Mouse (Mus musculus): ENCODE data around the gene Prdm1. TPM values are rescaled to one million over a fixed set of nuclear protein-coding genes. Genes with fewer than 3 reads are reported as not detected.

Prdm1 gene
- polyA plus RNA-seq, 1 experiment from 2014 or later, result 0.63 TPM

DNA sequence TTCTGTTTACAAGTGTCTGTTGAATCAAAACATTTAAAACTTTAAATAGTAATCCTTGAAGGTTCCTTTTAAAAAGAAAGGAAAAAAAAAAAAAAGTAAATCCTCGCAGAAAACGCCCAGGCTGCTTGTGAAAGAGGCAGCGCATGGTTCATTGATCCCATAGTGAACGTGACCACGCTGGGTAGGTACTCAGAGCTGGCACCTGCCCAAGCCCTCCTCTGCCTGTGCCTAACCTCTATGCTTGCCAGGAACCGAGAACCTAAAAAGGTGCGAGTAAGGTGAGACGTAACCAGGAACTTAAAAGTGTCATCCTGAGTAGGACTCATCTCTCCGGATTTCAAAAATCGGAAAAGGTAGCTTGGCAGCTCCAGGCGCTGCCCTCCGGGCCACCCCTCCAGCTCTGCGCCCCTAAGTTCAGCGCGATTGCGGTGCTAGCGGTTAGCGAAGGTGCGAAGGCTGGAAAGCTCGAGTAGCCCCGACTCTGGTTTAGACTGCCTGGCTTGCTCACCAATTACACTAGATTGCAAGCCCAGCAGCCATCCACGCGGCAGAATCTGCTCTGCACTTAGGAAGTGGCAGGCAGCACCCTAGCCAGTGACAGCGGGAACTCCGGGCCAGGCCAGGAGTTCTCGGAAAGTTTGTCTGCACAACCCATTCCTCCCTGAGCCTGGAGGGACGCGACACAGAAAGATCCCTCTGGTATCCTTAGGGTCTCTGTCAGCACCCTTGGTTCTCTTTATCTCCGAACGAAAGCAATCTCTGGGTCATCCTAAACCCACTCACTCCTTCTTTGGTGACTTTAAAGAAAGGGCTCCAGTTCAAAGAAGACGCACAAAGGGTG, 1.3 kb downstream of the Prdm1 start:
- WGBS, result 2% methylated on average over 31 of the region's 31 CpGs
- peak overlapping the region; percentile 51 for H3K4me2 ChIP-seq
- H3K27me3 ChIP-seq (replicated peaks), result peaks cover 47% of the 10 kb centered on the region
- H3K4me3 ChIP-seq (replicated peaks), result peak overlapping the region; percentile 15
- no peak overlapping the region for H3K9ac ChIP-seq (replicated peaks)
- H3K9me3 ChIP-seq (replicated peaks), result no peaks in the 10 kb centered on the region
- H3K27ac ChIP-seq (replicated peaks), result no peak overlapping the region
- ATAC-seq (ENCODE audit: low FRiP score), result no peak; the same call in 1 of the 2 replicates
- H3K36me3 ChIP-seq, result no peaks in the 10 kb centered on the region
- peaks cover 23% of the 10 kb centered on the region for H3K4me1 ChIP-seq

DNA sequence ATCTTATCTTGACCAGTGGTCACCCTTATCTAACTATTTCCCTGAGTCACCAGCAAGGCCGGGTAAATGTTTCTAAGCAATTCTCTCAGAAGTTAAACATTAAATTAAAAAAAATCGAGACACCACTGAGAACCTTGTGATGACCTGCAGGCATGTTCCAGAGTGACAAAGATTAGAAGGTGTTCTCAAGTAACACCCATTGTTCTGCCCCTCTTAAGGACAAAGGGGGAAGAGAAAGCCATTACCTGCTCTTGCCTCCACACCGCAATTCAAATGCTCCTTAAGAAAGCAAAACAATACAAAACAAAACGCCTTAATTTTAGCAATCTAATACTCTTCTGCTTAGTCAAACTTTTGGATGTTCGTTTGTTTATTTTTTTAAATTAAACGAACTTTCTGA, 8.1 kb downstream of the Prdm1 start:
- Histone ChIP-seq H3K27me3 (replicated peaks) (peaks cover 5% of the 10 kb centered on the region), H3K36me3 (no peaks in the 10 kb centered on the region), H3K4me1 (no peaks in the 10 kb centered on the region), H3K4me3 (replicated peaks) (no peak overlapping the region), H3K9me3 (replicated peaks) (no peaks in the 10 kb centered on the region), H3K27ac (replicated peaks) (no peak overlapping the region), H3K4me2 (no peak overlapping the region), H3K9ac (replicated peaks) (no peak overlapping the region)
- 32% methylated on average over 6 of the region's 6 CpGs for WGBS
- no peak for ATAC-seq (ENCODE audit: low FRiP score)

GRCm38 (mm10) chr10:44518631-44519030, 9.7 kb downstream of the Prdm1 start:
- Histone ChIP-seq H3K27me3 (replicated peaks) (no peaks in the 10 kb centered on the region), H3K9ac (replicated peaks) (no peak overlapping the region), H3K4me3 (replicated peaks) (no peak overlapping the region), H3K27ac (replicated peaks) (no peak overlapping the region), H3K36me3 (no peaks in the 10 kb centered on the region), H3K4me2 (no peak overlapping the region), H3K4me1 (no peaks in the 10 kb centered on the region), H3K9me3 (replicated peaks) (no peaks in the 10 kb centered on the region)
- no peak for ATAC-seq (ENCODE audit: low FRiP score)
- WGBS, result 78% methylated on average over 7 of the region's 7 CpGs

GRCm38 (mm10) chr10:44513108-44513507, 15.2 kb downstream of the Prdm1 start:
- no peak for ATAC-seq (ENCODE audit: low FRiP score)
- Histone ChIP-seq H3K4me3 (replicated peaks) (no peak overlapping the region), H3K9ac (replicated peaks) (no peak overlapping the region), H3K4me2 (no peak overlapping the region), H3K27ac (replicated peaks) (no peak overlapping the region), H3K4me1 (no peaks in the 10 kb centered on the region), H3K9me3 (replicated peaks) (no peaks in the 10 kb centered on the region), H3K36me3 (no peaks in the 10 kb centered on the region), H3K27me3 (replicated peaks) (no peaks in the 10 kb centered on the region)
- WGBS, result 86% methylated on average over 5 of the region's 5 CpGs

DNA sequence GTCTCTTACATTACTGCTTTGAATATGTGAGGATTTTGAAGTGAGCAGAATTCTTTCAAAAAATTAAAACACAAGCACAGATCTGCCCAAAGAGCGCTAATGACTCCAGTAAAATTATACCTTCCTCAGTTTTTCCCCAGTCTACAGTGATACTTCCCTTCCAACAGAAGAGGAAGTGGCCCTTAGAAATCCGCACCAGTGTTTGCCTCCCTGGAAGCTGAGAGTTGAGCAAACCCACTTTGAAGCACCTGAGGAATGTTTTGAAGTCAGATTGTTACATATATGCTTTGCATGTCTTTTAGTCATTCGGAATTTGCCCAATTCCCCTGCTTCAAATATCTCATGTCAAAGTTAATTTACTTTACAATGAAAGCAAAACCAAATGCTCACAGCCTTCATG, 17.3 kb downstream of the Prdm1 start:
- 92% methylated on average over 3 of the region's 3 CpGs for WGBS
- no peak for ATAC-seq (ENCODE audit: low FRiP score)
- H3K9me3 ChIP-seq (replicated peaks), result no peaks in the 10 kb centered on the region
- H3K27me3 ChIP-seq (replicated peaks), result no peaks in the 10 kb centered on the region
- no peaks in the 10 kb centered on the region for H3K36me3 ChIP-seq
- H3K27ac ChIP-seq (replicated peaks), result no peak overlapping the region
- no peak overlapping the region for H3K4me3 ChIP-seq (replicated peaks)
- no peak overlapping the region for H3K4me2 ChIP-seq
- H3K9ac ChIP-seq (replicated peaks), result no peak overlapping the region
- no peaks in the 10 kb centered on the region for H3K4me1 ChIP-seq

DNA sequence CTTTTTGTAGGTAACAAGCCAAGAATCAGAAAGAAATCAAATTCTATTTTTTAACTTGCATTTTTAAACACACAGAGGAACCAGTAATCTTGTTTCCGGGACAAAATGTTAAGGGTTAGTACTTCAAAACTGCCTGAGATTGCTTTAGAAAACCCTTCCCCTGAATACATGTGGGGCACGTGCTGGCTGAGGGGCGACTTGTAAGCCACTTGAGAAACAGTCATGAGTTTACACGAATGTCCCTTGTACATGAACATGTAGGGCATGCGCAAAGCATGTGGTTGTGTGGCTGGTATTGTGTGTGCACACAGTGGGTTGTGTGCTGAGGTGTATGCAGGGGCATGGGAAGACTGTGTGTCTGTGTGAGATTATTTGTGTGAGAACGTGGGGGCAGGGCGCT, 19.7 kb downstream of the Prdm1 start:
- H3K27ac ChIP-seq (replicated peaks), result no peak overlapping the region
- H3K27me3 ChIP-seq (replicated peaks), result no peaks in the 10 kb centered on the region
- no peaks in the 10 kb centered on the region for H3K9me3 ChIP-seq (replicated peaks)
- H3K4me3 ChIP-seq (replicated peaks), result no peak overlapping the region
- WGBS, result 93% methylated on average over 7 of the region's 7 CpGs
- no peaks in the 10 kb centered on the region for H3K4me1 ChIP-seq
- H3K4me2 ChIP-seq, result no peak overlapping the region
- H3K9ac ChIP-seq (replicated peaks), result no peak overlapping the region
- no peaks in the 10 kb centered on the region for H3K36me3 ChIP-seq
- ATAC-seq (ENCODE audit: low FRiP score), result no peak

- H3K27ac ChIP-seq (replicated peaks), result no peak overlapping the region
- no peak overlapping the region for H3K9ac ChIP-seq (replicated peaks)
- 42% methylated on average over 2 of the region's 2 CpGs for WGBS
- ATAC-seq (ENCODE audit: low FRiP score), result no peak
- no peak overlapping the region for H3K4me2 ChIP-seq
- no peaks in the 10 kb centered on the region for H3K9me3 ChIP-seq (replicated peaks)
- no peaks in the 10 kb centered on the region for H3K4me1 ChIP-seq
- no peaks in the 10 kb centered on the region for H3K27me3 ChIP-seq (replicated peaks)
- no peak overlapping the region for H3K4me3 ChIP-seq (replicated peaks)
- no peaks in the 10 kb centered on the region for H3K36me3 ChIP-seq
These were observed 20.3 kb downstream of the Prdm1 start for GRCm38 (mm10) chr10:44507984-44508383.

- Histone ChIP-seq H3K9me3 (replicated peaks) (no peaks in the 10 kb centered on the region), H3K36me3 (no peaks in the 10 kb centered on the region), H3K27me3 (replicated peaks) (no peaks in the 10 kb centered on the region), H3K27ac (replicated peaks) (no peak overlapping the region), H3K4me2 (no peak overlapping the region), H3K9ac (replicated peaks) (no peak overlapping the region), H3K4me3 (replicated peaks) (no peak overlapping the region), H3K4me1 (peaks cover 5% of the 10 kb centered on the region)
- ATAC-seq (ENCODE audit: low FRiP score), result no peak
- WGBS, result 82% methylated on average over 13 of the region's 13 CpGs
These were observed 25.4 kb downstream of the Prdm1 start for GRCm38 (mm10) chr10:44502891-44503290.

GRCm38 (mm10) chr10:44499897-44500519, 28.3 kb downstream of the Prdm1 start:
- H3K27me3 ChIP-seq (replicated peaks), result no peaks in the 10 kb centered on the region
- no peak overlapping the region for H3K27ac ChIP-seq (replicated peaks)
- H3K36me3 ChIP-seq, result no peaks in the 10 kb centered on the region
- peaks cover 5% of the 10 kb centered on the region for H3K4me1 ChIP-seq
- WGBS, result 32% methylated on average over 15 of the region's 15 CpGs
- no peaks in the 10 kb centered on the region for H3K9me3 ChIP-seq (replicated peaks)
- H3K9ac ChIP-seq (replicated peaks), result no peak overlapping the region
- peak overlapping the region; percentile 19 for H3K4me2 ChIP-seq
- no peak overlapping the region for H3K4me3 ChIP-seq (replicated peaks)
- no peak for ATAC-seq (ENCODE audit: low FRiP score)

DNA sequence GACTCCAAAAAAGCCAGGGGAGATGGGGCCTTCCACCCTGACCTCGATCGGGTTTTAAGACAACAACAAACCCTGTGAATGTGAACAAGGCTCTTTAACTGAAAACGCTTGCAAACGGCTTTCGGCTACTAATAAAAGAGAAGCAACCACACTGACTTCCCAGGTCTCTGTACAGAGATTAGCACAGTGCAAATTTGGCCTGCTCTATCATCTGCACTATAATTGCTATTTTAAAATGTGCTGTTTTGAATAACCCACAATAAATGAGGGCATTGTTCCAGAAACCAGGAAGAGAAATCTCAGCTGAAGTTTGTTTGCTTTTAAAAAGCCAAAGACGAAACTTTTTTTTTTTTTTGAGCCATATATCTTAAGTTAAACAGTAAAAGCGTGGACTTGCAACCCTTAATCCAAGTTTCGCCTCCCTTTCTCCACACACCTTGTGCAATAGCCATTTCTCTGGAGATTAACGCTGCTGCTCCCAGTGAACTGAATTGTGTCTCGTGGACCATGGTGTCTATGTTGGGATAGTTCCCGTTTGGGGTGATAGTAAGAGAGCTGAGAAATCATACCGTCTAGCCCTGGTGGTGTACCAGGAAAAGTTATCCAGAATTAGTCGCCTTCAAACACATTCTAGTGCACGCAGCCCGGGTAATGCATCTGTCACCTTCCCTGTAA, 34.3 kb downstream of the Prdm1 start:
- H3K4me3 ChIP-seq (replicated peaks), result no peak overlapping the region
- no peaks in the 10 kb centered on the region for H3K4me1 ChIP-seq
- no peaks in the 10 kb centered on the region for H3K36me3 ChIP-seq
- no peaks in the 10 kb centered on the region for H3K27me3 ChIP-seq (replicated peaks)
- H3K9me3 ChIP-seq (replicated peaks), result no peaks in the 10 kb centered on the region
- 69% methylated on average over 15 of the region's 15 CpGs for WGBS
- no peak for ATAC-seq (ENCODE audit: low FRiP score)
- no peak overlapping the region for H3K27ac ChIP-seq (replicated peaks)
- no peak overlapping the region for H3K4me2 ChIP-seq
- H3K9ac ChIP-seq (replicated peaks), result no peak overlapping the region

GRCm38 (mm10) chr10:44492815-44493525, 35.3 kb downstream of the Prdm1 start:
- no peaks in the 10 kb centered on the region for H3K4me1 ChIP-seq
- H3K9me3 ChIP-seq (replicated peaks), result no peaks in the 10 kb centered on the region
- no peak overlapping the region for H3K4me2 ChIP-seq
- WGBS, result 61% methylated on average over 8 of the region's 8 CpGs
- no peak overlapping the region for H3K27ac ChIP-seq (replicated peaks)
- H3K27me3 ChIP-seq (replicated peaks), result no peaks in the 10 kb centered on the region
- no peak for ATAC-seq (ENCODE audit: low FRiP score)
- no peaks in the 10 kb centered on the region for H3K36me3 ChIP-seq
- H3K9ac ChIP-seq (replicated peaks), result no peak overlapping the region
- no peak overlapping the region for H3K4me3 ChIP-seq (replicated peaks)

Measured in neural tube, embryonic 15.5 days (tissue).